Mouse (Mus musculus) liver, embryonic 14.5 days (tissue): ENCODE results near the gene Mroh3.

Source experiments
- CTCF ChIP-seq: IDR thresholded peaks from 2 replicates; pipeline ENCODE4 v1.5.1; 2016; ENCODE audit warnings: antibody characterized with exemption, low read depth, control low read depth
- EP300 ChIP-seq: IDR thresholded peaks from 2 replicates; pipeline ENCODE4 v1.6.1; 2016; ENCODE audit warnings: antibody characterized with exemption, low read depth

- TF ChIP-seq CTCF, result no peak
- TF ChIP-seq EP300, result no peak
Observed at GRCm38 (mm10) chr1:136135777-136136444, 76.7 kb downstream of the Mroh3 start.
